Mouse (Mus musculus): ENCODE data around the gene Daam1. TPM values are rescaled to one million over a fixed set of nuclear protein-coding genes. Genes with fewer than 3 reads are reported as not detected.

The Daam1 gene
- polyA plus RNA-seq, 1 experiment, result 15.1 TPM

- Histone ChIP-seq H3K27ac (ENCODE audit: insufficient read depth, low read depth, low read length) (0 out of 2 replicates have a peak overlapping the region, but pooled peaks have one; percentile 13), H3K4me1 (ENCODE audit: control insufficient read depth, insufficient read depth, low read length) (peaks cover 4% of the 10 kb centered on the region; the same call in 1 of the 2 replicates), H3K4me3 (ENCODE audit: insufficient read depth, low read length) (peak overlapping the region; percentile 74)
- no peak for TF ChIP-seq POLR2A (IDR thresholded peaks at IDR 0.05; ENCODE audit: borderline replicate concordance, low read depth, low read length)
- TF ChIP-seq CTCF (IDR thresholded peaks at IDR 0.05; ENCODE audit: low read depth, low read length), result no peak
These were observed 739 bp upstream of the Daam1 start for GRCm38 (mm10) chr12:71830139-71830538.

- H3K4me3 ChIP-seq (ENCODE audit: insufficient read depth, low read length), result peak overlapping the region; percentile 97
- peaks cover 12% of the 10 kb centered on the region for H3K4me1 ChIP-seq (ENCODE audit: control insufficient read depth, insufficient read depth, low read length)
- TF ChIP-seq POLR2A (IDR thresholded peaks at IDR 0.05; ENCODE audit: borderline replicate concordance, low read depth, low read length) (no peak), CTCF (IDR thresholded peaks at IDR 0.05; ENCODE audit: low read depth, low read length) (no peak)
- H3K27ac ChIP-seq (ENCODE audit: insufficient read depth, low read depth, low read length), result peak overlapping the region; percentile 32; the same call in 1 of the 2 replicates
These were observed 595 bp downstream of the Daam1 start for GRCm38 (mm10) chr12:71831258-71832087.

GRCm38 (mm10) chr12:71832225-71832624 is 1.3 kb downstream of the Daam1 start:
- Histone ChIP-seq H3K27ac (ENCODE audit: insufficient read depth, low read depth, low read length) (no peak overlapping the region), H3K4me1 (ENCODE audit: control insufficient read depth, insufficient read depth, low read length) (peaks cover 19% of the 10 kb centered on the region), H3K4me3 (ENCODE audit: insufficient read depth, low read length) (peak overlapping the region; percentile 97)
- no peak for TF ChIP-seq CTCF (IDR thresholded peaks at IDR 0.05; ENCODE audit: low read depth, low read length)
- no peak for TF ChIP-seq POLR2A (IDR thresholded peaks at IDR 0.05; ENCODE audit: borderline replicate concordance, low read depth, low read length)

- Histone ChIP-seq H3K27ac (ENCODE audit: insufficient read depth, low read depth, low read length) (no peak overlapping the region), H3K4me3 (ENCODE audit: insufficient read depth, low read length) (no peak overlapping the region), H3K4me1 (ENCODE audit: control insufficient read depth, insufficient read depth, low read length) (peaks cover 26% of the 10 kb centered on the region)
- TF ChIP-seq CTCF (IDR thresholded peaks at IDR 0.05; ENCODE audit: low read depth, low read length), result no peak
- TF ChIP-seq POLR2A (IDR thresholded peaks at IDR 0.05; ENCODE audit: borderline replicate concordance, low read depth, low read length), result no peak
These were observed 3.2 kb downstream of the Daam1 start for GRCm38 (mm10) chr12:71834041-71834440.

- H3K4me3 ChIP-seq (ENCODE audit: insufficient read depth, low read length), result no peak overlapping the region
These were observed 5.2 kb downstream of the Daam1 start for GRCm38 (mm10) chr12:71835966-71836668.

GRCm38 (mm10) chr12:71836776-71837175 is 5.9 kb downstream of the Daam1 start:
- H3K4me1 ChIP-seq (ENCODE audit: control insufficient read depth, insufficient read depth, low read length), result peaks cover 27% of the 10 kb centered on the region
- TF ChIP-seq POLR2A (IDR thresholded peaks at IDR 0.05; ENCODE audit: borderline replicate concordance, low read depth, low read length) (no peak), CTCF (IDR thresholded peaks at IDR 0.05; ENCODE audit: low read depth, low read length) (no peak)
- H3K4me3 ChIP-seq (ENCODE audit: insufficient read depth, low read length), result no peak overlapping the region
- H3K27ac ChIP-seq (ENCODE audit: insufficient read depth, low read depth, low read length), result no peak overlapping the region

More at GRCm38 (mm10) chr12:71835966-71836668, 5.2 kb downstream of the Daam1 start:
- Histone ChIP-seq H3K4me1 (ENCODE audit: control insufficient read depth, insufficient read depth, low read length) (peaks cover 24% of the 10 kb centered on the region), H3K27ac (ENCODE audit: insufficient read depth, low read depth, low read length) (no peak overlapping the region)
- TF ChIP-seq POLR2A (IDR thresholded peaks at IDR 0.05; ENCODE audit: borderline replicate concordance, low read depth, low read length) (no peak), CTCF (IDR thresholded peaks at IDR 0.05; ENCODE audit: low read depth, low read length) (no peak)

GRCm38 (mm10) chr12:71837576-71837975 is 6.7 kb downstream of the Daam1 start:
- H3K4me3 ChIP-seq (ENCODE audit: insufficient read depth, low read length), result no peak overlapping the region
- peaks cover 33% of the 10 kb centered on the region for H3K4me1 ChIP-seq (ENCODE audit: control insufficient read depth, insufficient read depth, low read length)
- TF ChIP-seq POLR2A (IDR thresholded peaks at IDR 0.05; ENCODE audit: borderline replicate concordance, low read depth, low read length) (no peak), CTCF (IDR thresholded peaks at IDR 0.05; ENCODE audit: low read depth, low read length) (no peak)
- H3K27ac ChIP-seq (ENCODE audit: insufficient read depth, low read depth, low read length), result no peak overlapping the region

GRCm38 (mm10) chr12:71838230-71838629 is 7.4 kb downstream of the Daam1 start:
- H3K4me3 ChIP-seq (ENCODE audit: insufficient read depth, low read length), result no peak overlapping the region
- no peak overlapping the region for H3K27ac ChIP-seq (ENCODE audit: insufficient read depth, low read depth, low read length)
- peaks cover 33% of the 10 kb centered on the region for H3K4me1 ChIP-seq (ENCODE audit: control insufficient read depth, insufficient read depth, low read length)
- no peak for TF ChIP-seq POLR2A (IDR thresholded peaks at IDR 0.05; ENCODE audit: borderline replicate concordance, low read depth, low read length)
- no peak for TF ChIP-seq CTCF (IDR thresholded peaks at IDR 0.05; ENCODE audit: low read depth, low read length)

- Histone ChIP-seq H3K27ac (ENCODE audit: insufficient read depth, low read depth, low read length) (no peak overlapping the region), H3K4me1 (ENCODE audit: control insufficient read depth, insufficient read depth, low read length) (peaks cover 33% of the 10 kb centered on the region), H3K4me3 (ENCODE audit: insufficient read depth, low read length) (no peak overlapping the region)
- no peak for TF ChIP-seq CTCF (IDR thresholded peaks at IDR 0.05; ENCODE audit: low read depth, low read length)
- TF ChIP-seq POLR2A (IDR thresholded peaks at IDR 0.05; ENCODE audit: borderline replicate concordance, low read depth, low read length), result no peak
These were observed 8.8 kb downstream of the Daam1 start for GRCm38 (mm10) chr12:71839653-71840052.
